Mouse (Mus musculus): Measurements from ENCODE around the gene Serhl. TPM values are rescaled to one million over a fixed set of nuclear protein-coding genes. Genes with fewer than 3 reads are reported as not detected.

The Serhl gene
- total and polyA plus RNA-seq, 2 experiments, result 58.1 to 80.6 TPM

DNA sequence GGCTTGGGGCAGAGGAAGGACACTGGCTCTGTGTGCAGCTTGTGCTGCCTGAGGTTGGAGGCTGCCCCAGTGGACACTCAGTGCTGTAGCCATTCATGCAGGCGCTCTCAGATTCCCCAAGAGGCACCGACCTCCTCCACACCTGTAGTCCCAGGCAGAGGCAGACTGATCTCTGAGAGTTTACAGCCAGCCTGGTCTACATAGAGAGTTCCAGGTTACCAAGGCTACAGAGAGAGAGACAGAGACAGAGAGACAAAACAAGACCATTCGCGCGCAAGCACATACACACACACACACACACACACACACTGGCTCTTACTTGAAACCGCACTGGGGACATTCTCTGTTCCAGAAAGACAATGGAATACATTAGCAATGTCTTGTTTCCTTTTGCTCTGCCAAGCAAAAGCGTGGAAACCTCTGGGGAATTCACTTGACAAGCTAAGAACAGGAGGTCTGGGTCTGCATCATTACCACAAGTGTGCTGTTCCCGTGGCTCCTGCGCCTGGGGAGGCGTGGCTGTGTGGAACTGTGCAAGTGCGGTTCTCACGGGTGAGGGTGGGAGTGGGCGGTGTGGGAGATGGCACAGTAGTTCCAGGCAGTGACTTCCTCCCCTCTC lies 5.2 kb upstream of the Serhl start:
- Histone ChIP-seq H3K4me3 (ENCODE audit: insufficient read depth, low read depth, low read length) (no peak overlapping the region), H3K79me2 (ENCODE audit: control insufficient read depth, insufficient read depth, low read length) (no peaks in the 10 kb centered on the region), H3K27me3 (ENCODE audit: control insufficient read depth, insufficient read depth, low read length) (no peaks in the 10 kb centered on the region), H3K27ac (replicated peaks; ENCODE audit: insufficient read depth, low read depth, low read length) (no peak overlapping the region), H3K4me1 (ENCODE audit: control insufficient read depth, insufficient read depth, low read length) (no peaks in the 10 kb centered on the region), H3K36me3 (ENCODE audit: control insufficient read depth, insufficient read depth, low read length) (no peaks in the 10 kb centered on the region), H3K9ac (ENCODE audit: low read depth, low read length) (no peak overlapping the region)
- no peak for TF ChIP-seq POLR2A (IDR thresholded peaks at IDR 0.05; ENCODE audit: extremely low read depth, insufficient read depth, low read length)
- no peak for TF ChIP-seq CTCF (IDR thresholded peaks at IDR 0.05; ENCODE audit: low read depth, low read length)
- DNase-seq (ENCODE audit: extremely low read depth, low read depth, low spot score), result no peak
- WGBS, result 81% methylated on average over 13 of the region's 13 CpGs

- H3K27me3 ChIP-seq (ENCODE audit: control insufficient read depth, insufficient read depth, low read length), result no peaks in the 10 kb centered on the region
- peak; percentile 38 for DNase-seq (ENCODE audit: extremely low read depth, low read depth, low spot score)
- H3K36me3 ChIP-seq (ENCODE audit: control insufficient read depth, insufficient read depth, low read length), result no peaks in the 10 kb centered on the region
- no peak overlapping the region for H3K9ac ChIP-seq (ENCODE audit: low read depth, low read length)
- H3K27ac ChIP-seq (replicated peaks; ENCODE audit: insufficient read depth, low read depth, low read length), result no peak overlapping the region
- H3K79me2 ChIP-seq (ENCODE audit: control insufficient read depth, insufficient read depth, low read length), result no peaks in the 10 kb centered on the region
- WGBS, result 35% methylated on average over 7 of the region's 7 CpGs
- no peaks in the 10 kb centered on the region for H3K4me1 ChIP-seq (ENCODE audit: control insufficient read depth, insufficient read depth, low read length)
- H3K4me3 ChIP-seq (ENCODE audit: insufficient read depth, low read depth, low read length), result no peak overlapping the region
- no peak for TF ChIP-seq POLR2A (IDR thresholded peaks at IDR 0.05; ENCODE audit: extremely low read depth, insufficient read depth, low read length)
- peak; percentile 96 for TF ChIP-seq CTCF (IDR thresholded peaks at IDR 0.05; ENCODE audit: low read depth, low read length)
Observed at GRCm38 (mm10) chr15:83085901-83086300, 3.4 kb upstream of the Serhl start.

DNA sequence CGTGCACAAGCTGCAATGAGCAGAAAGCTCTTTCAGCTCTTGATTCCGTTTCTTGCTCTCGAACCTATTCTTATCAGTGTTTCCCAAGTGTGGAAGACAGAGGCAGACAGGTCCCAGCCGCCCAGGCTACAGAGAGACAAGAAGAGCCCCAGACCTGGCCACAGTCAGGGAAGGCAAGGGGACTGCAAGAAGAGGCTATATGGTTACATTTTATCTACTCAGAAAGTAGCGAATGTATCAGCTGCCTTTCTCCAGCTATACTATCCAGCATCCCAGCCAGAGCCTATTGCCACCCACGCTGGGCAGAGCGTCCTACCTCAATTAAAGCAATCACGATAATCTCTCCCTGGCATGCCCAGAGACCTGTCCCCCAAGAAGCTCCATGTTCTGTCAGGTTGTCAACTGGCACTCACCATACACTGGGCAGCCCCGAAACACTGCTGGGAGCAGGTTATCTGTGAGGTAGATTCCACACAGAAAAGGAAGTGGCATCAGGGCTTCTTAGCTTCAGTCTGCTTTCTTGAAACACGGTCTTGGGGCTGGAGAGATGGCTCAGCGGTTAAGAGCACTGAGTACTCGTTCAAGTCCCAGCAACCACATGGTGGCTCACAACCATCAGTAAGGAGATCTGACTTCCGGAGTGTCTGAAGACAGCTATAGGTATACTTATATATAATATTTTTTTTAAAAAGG lies 2.5 kb upstream of the Serhl start:
- Histone ChIP-seq H3K27me3 (ENCODE audit: control insufficient read depth, insufficient read depth, low read length) (no peaks in the 10 kb centered on the region), H3K9ac (ENCODE audit: low read depth, low read length) (no peak overlapping the region), H3K27ac (replicated peaks; ENCODE audit: insufficient read depth, low read depth, low read length) (no peak overlapping the region), H3K4me3 (ENCODE audit: insufficient read depth, low read depth, low read length) (no peak overlapping the region), H3K4me1 (ENCODE audit: control insufficient read depth, insufficient read depth, low read length) (no peaks in the 10 kb centered on the region), H3K36me3 (ENCODE audit: control insufficient read depth, insufficient read depth, low read length) (no peaks in the 10 kb centered on the region), H3K79me2 (ENCODE audit: control insufficient read depth, insufficient read depth, low read length) (no peaks in the 10 kb centered on the region)
- no peak for TF ChIP-seq CTCF (IDR thresholded peaks at IDR 0.05; ENCODE audit: low read depth, low read length)
- TF ChIP-seq POLR2A (IDR thresholded peaks at IDR 0.05; ENCODE audit: extremely low read depth, insufficient read depth, low read length), result no peak
- DNase-seq (ENCODE audit: extremely low read depth, low read depth, low spot score), result no peak
- WGBS, result 84% methylated on average over 13 of the region's 13 CpGs

- no peak overlapping the region for H3K4me3 ChIP-seq (ENCODE audit: insufficient read depth, low read depth, low read length)
- WGBS, result 16% methylated on average over 27 of the region's 27 CpGs
Observed at GRCm38 (mm10) chr15:83088495-83089428, 544 bp upstream of the Serhl start.

GRCm38 (mm10) chr15:83090874-83091273 lies 1.6 kb downstream of the Serhl start:
- WGBS, result 64% methylated on average over 3 of the region's 3 CpGs
- no peak for TF ChIP-seq POLR2A (IDR thresholded peaks at IDR 0.05; ENCODE audit: extremely low read depth, insufficient read depth, low read length)
- TF ChIP-seq CTCF (IDR thresholded peaks at IDR 0.05; ENCODE audit: low read depth, low read length), result no peak
- H3K27me3 ChIP-seq (ENCODE audit: control insufficient read depth, insufficient read depth, low read length), result no peaks in the 10 kb centered on the region
- no peak for DNase-seq (ENCODE audit: extremely low read depth, low read depth, low spot score)
- no peak overlapping the region for H3K4me3 ChIP-seq (ENCODE audit: insufficient read depth, low read depth, low read length)
- H3K4me1 ChIP-seq (ENCODE audit: control insufficient read depth, insufficient read depth, low read length), result no peaks in the 10 kb centered on the region
- no peak overlapping the region for H3K9ac ChIP-seq (ENCODE audit: low read depth, low read length)
- H3K27ac ChIP-seq (replicated peaks; ENCODE audit: insufficient read depth, low read depth, low read length), result no peak overlapping the region
- no peaks in the 10 kb centered on the region for H3K79me2 ChIP-seq (ENCODE audit: control insufficient read depth, insufficient read depth, low read length)
- H3K36me3 ChIP-seq (ENCODE audit: control insufficient read depth, insufficient read depth, low read length), result no peaks in the 10 kb centered on the region

More at GRCm38 (mm10) chr15:83088495-83089428, 544 bp upstream of the Serhl start:
- H3K27me3 ChIP-seq (ENCODE audit: control insufficient read depth, insufficient read depth, low read length), result no peaks in the 10 kb centered on the region
- no peaks in the 10 kb centered on the region for H3K36me3 ChIP-seq (ENCODE audit: control insufficient read depth, insufficient read depth, low read length)
- no peak overlapping the region for H3K27ac ChIP-seq (replicated peaks; ENCODE audit: insufficient read depth, low read depth, low read length)
- no peak for DNase-seq (ENCODE audit: extremely low read depth, low read depth, low spot score)
- H3K79me2 ChIP-seq (ENCODE audit: control insufficient read depth, insufficient read depth, low read length), result no peaks in the 10 kb centered on the region
- no peaks in the 10 kb centered on the region for H3K4me1 ChIP-seq (ENCODE audit: control insufficient read depth, insufficient read depth, low read length)
- TF ChIP-seq POLR2A (IDR thresholded peaks at IDR 0.05; ENCODE audit: extremely low read depth, insufficient read depth, low read length) (no peak), CTCF (IDR thresholded peaks at IDR 0.05; ENCODE audit: low read depth, low read length) (no peak)
- H3K9ac ChIP-seq (ENCODE audit: low read depth, low read length), result no peak overlapping the region
